Mouse (Mus musculus) WW6 (cell line): ENCODE measurements around the gene Mthfsd.
A peak's percentile ranks its signal among the peaks of the same experiment; 100 is the strongest.

Experiments used
- DNase-seq: peaks from one replicate; pipeline ENCODE4 v3.0.0-alpha.2; 2013; ENCODE audit warnings: low read depth, low spot score

Mthfsd gene

DNA sequence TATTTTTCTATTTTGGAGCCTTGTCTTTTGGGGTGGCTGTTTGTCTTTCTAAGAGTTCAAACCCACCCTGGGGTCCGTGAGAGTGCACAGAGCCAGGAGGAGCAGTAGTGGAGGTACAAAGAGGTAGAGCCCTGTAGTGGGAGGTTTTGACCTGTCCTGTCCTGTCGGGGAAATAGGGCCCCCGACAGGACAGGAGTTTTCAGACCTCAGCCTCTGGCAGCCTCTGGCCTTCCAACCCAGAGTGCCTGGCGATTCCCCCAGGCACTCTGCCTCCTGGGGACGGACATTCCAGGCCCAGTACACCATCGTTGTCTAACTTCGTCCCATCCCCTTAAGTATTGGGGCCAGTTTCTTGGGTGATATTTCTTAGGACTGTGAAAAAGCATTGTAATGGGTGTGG lies 14.2 kb upstream of the Mthfsd start:
- no peak for DNase-seq

DNA sequence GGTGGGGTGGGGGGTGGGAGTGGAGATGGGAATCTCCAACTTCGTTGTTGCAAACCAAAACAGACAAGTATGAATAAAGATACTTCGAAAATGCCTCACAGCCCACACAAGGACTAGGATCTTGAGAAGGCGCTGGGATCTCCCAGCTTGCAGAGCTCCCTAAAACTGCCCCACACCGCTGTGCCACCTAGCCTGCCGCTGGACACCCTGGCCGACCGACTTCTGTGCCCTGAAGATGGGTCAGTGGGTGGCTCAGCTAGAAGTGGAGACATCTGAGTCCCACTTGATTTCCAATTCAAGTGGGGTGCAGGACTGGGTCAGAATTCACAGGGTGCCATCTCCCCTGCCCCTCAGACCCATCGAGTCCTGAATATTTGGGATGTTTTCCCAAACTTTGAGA lies 13.5 kb upstream of the Mthfsd start:
- no peak for DNase-seq

DNA sequence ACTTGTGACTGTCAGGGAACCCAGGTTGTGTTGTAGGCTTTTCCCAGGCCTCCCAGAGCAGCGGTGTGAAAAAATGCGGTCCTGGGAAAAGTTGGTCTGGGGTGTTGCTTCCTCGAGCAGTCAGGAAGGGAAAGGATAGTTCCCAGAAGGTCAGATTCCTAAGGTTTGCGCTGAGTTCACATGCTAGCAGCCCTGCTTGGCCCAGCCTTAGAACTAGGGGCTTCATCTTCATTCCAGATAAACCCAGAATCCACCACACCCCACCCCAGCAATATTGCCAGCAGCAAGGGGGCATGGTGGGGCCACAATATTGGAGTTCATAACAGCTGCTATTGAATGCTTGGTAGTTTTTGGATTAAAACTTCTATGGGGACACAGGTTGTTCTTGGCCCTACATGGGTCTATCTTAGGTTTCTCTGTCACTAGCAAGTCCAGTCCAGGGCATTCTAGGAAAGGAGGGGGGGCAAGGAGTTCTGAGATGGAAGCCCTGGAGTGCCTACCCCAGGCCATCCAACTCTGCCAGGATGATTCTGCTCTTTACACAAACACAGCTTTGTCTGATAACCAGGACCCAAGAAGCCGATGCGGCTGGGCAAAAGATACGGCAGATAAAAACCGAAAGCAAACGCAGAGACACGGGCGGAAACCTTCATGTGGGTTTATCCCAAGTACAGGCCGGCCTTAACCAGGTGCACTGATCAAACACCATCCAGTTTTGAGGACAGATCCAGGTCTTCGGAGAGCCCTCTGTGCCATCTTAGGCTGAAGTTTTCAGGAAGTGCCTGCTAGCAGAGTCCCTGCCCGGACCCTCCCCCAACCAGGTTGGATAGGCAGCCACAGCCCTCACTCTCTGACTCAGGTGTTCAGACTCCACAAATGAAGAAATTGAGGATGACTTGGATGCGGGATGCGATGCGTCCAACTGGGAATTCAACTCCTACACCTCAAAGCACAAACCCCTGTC lies 12.5 kb upstream of the Mthfsd start:
- DNase-seq: no peak

DNA sequence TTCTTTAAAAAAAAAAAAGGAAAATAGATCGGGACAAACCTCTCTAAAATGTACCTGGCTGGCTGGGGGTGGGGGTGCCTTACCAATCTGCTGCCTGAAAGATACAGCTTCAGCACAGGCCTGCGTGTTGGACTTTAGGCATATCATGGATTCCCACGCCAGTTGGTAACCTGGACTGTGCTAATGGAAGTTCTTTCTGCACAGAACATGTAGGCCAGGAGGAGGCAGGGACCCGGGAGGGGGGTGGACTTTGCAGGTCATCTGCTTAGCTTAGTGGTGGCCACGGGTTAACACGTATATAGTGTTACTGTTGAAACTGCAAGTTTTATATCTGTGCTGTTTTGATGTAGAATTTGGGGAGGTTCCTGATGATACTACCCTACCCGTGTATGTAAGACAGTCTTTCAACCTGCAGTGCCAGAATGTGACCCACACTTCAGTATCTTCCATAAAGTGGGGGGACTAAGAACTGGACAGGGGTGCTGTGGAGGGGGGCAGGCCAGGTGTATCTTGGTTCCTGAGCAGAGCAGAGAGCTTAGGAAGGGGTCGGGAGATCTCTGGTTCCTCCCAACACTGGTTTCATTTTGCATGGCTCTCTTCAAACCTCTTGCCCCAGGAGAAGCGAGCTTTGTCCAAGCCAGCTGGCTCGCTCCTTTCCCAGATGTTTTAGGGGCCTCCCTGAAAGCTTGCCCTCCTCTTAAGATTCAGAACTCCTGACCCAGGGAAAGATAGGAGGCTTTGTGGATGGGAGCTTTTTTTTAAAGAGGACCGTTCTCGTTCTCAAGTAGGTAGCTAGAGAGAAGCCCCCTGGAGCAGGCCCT lies 11.7 kb upstream of the Mthfsd start:
- DNase-seq: no peak

DNA sequence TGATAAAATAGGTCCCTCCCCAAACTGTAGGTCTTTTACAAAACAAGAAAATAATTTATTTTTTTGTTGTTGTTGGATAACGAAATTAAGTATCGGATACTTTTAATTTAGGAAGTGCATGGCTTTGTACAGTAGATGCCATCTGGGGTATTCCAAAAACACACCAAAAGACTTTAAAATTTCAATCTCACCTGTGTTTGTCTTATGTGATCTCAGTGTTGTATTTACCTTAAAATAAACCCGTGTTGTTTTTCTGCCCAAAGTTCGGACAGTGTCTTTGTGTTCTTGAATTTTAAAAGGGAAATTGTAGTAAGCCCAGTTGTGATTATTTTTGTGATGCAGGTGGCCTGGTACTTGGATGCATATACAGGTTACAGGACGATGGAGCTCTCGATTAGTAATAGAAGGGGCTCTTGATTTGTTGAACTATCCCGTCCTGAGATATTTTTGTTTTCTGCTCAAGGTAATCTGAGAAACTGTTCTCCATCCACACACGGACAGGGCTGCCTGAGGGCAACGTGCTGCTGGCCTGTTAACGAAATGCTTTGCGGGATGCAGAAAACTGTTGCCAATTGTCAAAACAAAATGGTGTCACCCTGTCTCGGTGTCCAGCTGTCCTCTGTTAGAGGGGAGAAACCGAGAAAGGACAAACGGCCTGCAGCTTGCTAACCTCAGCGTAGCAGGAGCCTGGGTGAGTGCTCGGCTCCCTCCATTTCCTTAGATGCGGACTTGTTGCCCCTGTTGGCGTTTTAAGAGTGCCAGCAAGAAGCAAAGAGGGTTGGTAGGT lies 10.6 kb upstream of the Mthfsd start:
- DNase-seq: no peak

DNA sequence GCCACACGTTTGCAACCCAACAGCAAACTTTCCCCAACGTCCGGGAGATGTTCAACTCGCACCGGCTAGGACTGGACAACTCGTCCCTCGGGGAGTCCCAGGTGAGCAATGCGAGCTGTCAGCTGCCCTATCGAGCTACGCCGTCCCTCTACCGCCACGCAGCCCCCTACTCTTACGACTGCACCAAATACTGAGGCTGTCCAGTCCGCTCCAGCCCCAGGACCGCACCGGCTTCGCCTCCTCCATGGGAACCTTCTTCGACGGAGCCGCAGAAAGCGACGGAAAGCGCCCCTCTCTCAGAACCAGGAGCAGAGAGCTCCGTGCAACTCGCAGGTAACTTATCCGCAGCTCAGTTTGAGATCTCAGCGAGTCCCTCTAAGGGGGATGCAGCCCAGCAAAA lies 9.7 kb upstream of the Mthfsd start:
- no peak for DNase-seq

DNA sequence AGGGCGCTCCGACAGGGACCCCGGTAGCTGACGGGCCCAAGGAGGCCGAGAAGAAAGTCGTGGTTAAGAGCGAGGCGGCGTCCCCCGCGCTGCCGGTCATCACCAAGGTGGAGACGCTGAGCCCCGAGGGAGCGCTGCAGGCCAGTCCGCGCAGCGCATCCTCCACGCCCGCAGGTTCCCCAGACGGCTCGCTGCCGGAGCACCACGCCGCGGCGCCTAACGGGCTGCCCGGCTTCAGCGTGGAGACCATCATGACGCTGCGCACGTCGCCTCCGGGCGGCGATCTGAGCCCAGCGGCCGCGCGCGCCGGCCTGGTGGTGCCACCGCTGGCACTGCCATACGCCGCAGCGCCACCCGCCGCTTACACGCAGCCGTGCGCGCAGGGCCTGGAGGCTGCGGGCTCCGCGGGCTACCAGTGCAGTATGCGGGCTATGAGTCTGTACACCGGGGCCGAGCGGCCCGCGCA lies 9.0 kb upstream of the Mthfsd start:
- no peak for DNase-seq

DNA sequence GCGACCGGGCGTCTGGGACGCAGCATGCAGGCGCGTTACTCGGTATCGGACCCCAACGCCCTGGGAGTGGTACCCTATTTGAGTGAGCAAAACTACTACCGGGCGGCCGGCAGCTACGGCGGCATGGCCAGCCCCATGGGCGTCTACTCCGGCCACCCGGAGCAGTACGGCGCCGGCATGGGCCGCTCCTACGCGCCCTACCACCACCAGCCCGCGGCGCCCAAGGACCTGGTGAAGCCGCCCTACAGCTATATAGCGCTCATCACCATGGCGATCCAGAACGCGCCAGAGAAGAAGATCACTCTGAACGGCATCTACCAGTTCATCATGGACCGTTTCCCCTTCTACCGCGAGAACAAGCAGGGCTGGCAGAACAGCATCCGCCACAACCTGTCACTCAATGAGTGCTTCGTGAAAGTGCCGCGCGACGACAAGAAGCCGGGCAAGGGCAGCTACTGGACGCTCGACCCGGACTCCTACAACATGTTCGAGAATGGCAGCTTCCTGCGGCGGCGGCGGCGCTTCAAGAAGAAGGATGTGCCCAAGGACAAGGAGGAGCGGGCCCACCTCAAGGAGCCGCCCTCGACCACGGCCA lies 8.5 kb upstream of the Mthfsd start:
- DNase-seq: no peak

DNA sequence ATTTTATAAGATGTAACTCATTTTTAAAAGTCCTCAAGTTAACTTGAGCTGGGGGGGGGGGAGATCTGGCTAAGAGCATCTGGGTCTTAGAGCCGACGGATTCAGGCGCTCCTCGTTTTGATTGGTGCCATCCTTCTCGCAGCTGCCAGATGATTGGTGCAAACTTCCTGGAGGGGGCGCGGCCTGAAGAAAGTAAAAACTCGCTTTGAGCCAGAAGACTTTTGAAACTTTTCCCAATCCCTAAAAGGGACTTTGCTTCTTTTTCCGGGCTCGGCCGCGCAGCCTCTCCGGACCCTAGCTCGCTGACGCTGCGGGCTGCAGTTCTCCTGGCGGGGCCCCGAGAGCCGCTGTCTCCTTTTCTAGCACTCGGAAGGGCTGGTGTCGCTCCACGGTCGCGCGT lies 7.8 kb upstream of the Mthfsd start, which contains the start of gene Foxc2:
Foxc2 (plus strand) TSS at position 224 of the 400 bp plus-strand sequence.
- DNase-seq: peak; percentile 84

DNA sequence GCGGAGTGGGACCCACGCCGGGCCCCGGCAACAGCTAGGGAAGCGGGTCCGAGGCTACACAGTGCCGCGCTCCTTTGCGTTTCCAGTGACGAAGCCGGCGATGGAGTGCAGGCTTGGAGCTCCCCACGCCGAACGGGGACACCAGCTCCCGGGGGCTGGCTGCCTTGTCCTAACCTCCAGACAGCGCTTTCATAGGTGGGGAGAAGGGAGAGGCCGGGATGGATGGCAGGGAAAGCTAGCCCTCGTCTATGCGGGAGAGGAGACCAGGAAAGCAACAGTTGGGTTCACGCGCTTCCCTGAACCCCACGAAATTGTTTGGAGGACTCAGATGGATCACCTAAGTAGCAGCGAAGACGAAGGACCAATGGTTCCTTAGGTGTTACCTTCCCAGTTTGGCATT lies 6.9 kb upstream of the Mthfsd start:
- no peak for DNase-seq

DNA sequence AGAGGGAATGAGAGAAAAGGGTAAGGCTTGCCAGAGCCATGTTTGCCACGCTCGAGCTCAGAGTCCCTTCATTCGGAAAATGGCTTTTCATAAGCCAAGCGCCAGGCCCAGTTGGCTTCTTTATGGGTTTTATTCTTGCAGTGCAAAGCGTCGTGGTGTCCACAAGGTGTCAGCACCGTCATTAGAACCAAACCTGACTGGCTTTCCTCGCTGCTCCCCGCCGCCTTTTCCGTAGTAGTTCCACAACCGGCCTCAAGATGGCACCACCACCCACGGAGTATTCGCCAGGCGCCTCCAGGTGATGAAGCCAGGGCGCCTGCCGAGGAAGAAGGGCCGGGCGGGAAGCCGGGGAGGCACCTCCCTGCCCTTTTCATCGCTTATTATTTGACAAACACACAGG lies 5.1 kb upstream of the Mthfsd start:
- peak; percentile 93 for DNase-seq

DNA sequence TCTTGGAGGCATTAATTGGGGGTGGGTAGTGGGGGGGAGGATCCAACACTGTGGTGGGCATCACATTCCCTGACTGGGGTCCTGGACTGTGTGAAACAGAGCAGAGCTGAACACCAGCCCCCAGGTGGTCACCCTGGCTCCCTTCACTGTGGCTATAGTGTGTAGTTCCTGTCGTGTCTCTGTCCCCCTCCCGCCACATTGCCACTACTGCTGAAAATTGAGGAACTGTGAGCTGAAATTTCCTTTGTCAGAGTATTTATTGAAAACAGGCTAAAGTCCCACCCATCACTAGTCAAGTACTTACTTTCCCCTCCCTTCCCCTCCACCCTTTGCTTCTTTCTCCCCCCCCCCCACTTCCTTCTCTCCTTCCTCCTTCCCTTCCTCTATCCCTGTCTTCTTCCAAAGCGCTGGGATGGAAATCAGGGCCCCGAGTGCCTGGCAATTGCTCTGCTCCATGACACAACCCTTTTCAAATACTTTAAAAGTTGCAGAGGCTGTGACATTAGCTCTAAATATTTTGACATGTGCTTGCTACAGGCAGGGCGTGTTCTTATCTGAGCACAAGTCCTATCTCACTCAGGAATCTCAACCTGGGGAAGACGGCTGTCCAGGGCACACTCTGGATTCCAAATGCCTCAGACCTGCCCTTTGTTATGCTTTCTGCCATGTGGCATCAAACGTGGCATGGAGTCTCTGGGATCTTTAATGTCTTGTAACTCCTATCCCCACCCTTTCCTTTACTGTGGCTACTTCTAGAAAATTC lies 3.1 kb upstream of the Mthfsd start:
- no peak for DNase-seq

DNA sequence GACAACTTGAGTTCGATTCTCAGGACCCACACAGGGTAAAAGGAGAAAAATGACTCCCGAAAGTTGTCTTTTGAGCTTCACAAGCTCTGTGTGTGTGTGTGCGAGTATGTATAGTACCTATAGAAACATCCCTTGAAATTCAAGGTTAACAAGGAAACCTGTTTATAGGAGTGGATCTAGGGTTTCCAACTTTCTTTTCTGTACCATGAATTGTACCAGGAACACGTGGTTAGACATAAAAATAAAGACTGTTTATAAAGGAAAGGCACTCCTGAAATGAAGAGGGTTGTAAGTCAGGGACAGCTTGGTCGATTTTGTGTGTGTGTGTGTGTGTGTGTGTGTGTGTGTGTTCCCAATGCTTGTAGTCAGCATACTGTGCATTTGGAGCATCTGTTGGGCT lies 465 bp upstream of the Mthfsd start:
- no peak for DNase-seq

DNA sequence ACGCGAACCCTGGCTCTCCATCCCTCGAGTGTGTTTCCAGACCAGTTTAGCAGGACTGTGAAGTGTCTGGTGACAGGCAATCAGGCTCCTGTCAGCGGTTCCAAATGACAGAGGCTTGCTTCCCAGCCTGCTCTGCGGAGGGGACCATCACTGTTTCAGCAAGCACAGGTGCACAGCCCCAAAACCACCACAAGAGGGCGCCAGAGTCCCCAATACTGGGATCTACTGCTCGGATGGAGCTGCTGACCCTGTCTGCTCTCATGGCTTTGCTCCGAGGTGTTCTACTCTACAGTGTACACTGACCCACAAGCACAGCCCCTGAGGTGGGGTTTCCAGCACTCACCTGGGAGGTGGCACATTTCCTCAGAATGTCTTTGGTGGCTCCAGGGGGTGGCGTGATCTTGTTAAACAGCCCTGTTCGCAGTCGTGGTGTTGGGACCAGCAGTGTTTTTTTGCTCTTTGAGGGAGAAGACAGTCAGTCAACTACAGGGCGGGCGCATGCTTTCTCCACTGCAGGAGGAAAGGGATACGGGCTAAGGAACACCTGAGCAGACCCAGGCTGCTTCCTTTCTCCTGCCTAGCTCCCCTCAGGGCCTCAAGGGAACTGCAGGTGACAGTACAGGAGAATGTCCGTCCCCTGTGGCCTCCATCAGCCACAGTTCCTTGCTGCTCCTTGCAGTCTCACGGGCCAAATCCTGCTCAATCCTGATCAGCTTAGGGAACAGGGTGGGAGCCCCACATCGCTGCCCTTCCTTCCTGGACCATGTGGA lies 4.0 kb downstream of the Mthfsd start:
- DNase-seq: no peak

DNA sequence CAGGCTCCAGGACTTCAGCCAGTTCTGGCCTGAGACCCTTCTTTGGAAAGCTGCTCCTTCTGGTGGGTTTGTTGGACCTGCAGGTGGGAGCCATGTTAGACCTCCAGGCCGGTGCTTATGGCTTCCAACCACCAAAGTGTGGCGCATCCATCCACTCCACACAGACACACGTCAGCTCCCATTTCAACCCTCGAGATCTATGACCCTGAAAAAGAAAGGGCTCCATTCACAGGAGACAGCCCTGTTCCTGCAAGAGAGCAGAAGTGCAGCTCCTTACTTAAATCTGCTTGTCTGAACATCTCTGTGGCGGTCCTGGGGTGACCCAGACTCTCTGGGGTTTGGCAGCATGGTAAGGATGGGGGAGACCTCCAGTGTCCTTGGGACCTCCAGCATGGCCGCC lies 14.7 kb downstream of the Mthfsd start:
- no peak for DNase-seq

DNA sequence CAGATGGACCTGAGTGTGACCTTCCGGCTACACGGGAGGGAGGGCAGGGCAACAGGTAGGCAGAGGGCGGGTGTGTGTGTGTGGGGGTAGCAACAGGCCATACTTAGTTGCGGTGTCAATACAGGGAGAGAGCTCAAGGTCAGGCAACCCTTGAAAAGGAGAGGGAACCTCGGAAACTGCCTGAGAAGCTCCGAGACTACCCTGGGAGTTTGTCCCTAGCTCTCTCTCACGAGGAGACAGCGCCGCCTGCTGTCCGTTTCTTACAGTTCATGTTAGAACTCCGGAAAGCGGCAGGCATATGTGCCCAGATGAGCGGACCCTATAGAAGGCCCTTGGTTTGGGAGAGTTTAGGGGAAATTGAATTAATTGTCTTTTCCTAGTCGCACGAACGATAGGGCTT lies 15.6 kb downstream of the Mthfsd start:
- no peak for DNase-seq

DNA sequence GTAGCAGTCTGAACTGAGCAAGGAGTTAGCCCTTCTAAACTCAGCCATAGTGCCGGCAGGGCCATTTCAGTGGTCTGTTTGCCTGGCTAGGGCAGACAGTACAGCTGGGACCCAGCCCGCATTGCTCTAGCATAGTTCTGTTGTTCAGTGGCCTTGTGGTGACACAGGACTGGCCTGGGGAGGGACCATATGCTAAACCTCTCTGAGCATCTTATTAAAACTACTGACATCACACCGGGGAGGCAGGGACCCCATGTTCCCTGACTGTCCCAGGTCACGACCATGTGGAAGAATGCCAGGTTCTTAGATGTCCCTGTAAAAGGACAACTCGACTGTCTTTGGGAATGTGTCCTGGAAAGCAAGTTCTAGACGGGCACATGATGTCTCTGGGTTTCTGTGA lies 16.1 kb downstream of the Mthfsd start:
- DNase-seq: no peak

DNA sequence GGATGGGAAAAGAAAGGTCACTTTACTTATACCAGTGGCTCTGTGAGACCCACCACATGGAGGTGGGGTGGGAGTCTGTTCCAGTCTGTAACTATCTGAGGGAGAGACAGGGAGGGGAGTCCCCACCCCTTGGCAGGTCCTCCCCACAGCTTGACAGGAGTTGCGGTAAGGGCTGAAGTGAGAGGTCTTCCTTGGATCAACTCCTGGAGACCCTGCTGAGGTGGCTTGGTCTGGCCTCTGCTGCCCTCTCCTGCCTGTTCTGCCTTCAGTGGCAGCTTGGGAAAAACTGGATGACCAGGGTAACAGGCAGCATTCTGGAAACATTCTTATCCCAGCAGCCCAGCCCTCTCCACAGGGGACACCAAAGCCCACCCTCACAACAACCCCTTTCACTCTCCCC lies 17.5 kb downstream of the Mthfsd start:
- DNase-seq: no peak

DNA sequence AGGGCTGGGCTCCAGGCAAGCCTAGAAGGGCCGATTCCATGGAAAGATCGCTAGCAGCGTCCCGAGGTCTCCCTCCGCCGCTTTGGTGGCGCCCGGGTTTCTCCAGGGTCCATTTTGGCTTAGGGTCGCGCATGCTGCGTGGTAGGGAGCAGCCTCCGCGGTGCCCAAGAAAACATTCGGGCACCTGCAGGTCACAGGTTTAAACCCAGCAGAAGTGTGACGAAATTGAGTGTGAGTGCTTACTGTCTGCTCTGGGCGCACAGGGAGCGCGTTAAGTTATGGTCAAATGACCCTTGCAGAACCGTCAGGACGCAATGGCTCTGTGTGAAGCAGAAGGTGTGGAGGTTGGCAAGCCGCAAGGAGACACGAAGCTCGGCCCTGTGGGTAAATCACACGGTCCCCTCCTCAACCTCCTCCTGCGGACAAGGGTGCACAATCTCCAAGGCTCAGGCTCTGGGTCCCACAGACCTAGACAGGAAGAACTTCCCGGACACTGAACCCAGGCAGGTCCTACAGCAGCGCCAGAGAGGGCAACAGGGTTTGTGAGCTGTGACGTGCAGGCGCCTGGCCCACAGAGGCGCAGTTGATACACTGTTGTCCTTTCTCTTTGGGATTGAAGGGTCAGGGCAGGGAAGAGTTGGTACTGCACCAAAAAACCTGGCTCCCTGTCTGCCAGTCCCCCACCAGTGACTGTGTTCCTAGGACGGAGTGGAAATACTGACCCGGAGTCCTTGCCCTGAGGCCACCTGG lies 18.4 kb downstream of the Mthfsd start:
- DNase-seq: no peak
